Mouse (Mus musculus): Measurements from ENCODE around the gene Adamts14. TPM values are rescaled to one million over a fixed set of nuclear protein-coding genes. Genes with fewer than 3 reads are reported as not detected.

Gene Adamts14
- total RNA-seq, 2 experiments from 2014 or later, result 6.9 to 7.5 TPM

- no peak for DNase-seq
Observed at GRCm38 (mm10) chr10:61176221-61176790, 96.9 kb downstream of the Adamts14 start.

- peak; percentile 43 for DNase-seq
Observed at GRCm38 (mm10) chr10:61175442-61176204, 97.6 kb downstream of the Adamts14 start.

- DNase-seq, result no peak
Observed at GRCm38 (mm10) chr10:61174711-61175441, 98.4 kb downstream of the Adamts14 start.

- DNase-seq, result no peak
Observed at GRCm38 (mm10) chr10:61172496-61172895, 100.7 kb downstream of the Adamts14 start.

- no peak for DNase-seq
Observed at GRCm38 (mm10) chr10:61171654-61172053, 101.6 kb downstream of the Adamts14 start, which contains the start of gene Tbata. Gene Tbata, plus strand, starts transcription at chr10:61171954.

GRCm38 (mm10) chr10:61168393-61168792 is 104.8 kb downstream of the Adamts14 start:
- DNase-seq, result no peak

- DNase-seq, result no peak
Observed at GRCm38 (mm10) chr10:61167333-61168096, 105.7 kb downstream of the Adamts14 start.

- DNase-seq, result no peak
Observed at GRCm38 (mm10) chr10:61162366-61162765, 110.9 kb downstream of the Adamts14 start.

- no peak for DNase-seq
Observed at GRCm38 (mm10) chr10:61160671-61161070, 112.6 kb downstream of the Adamts14 start.

GRCm38 (mm10) chr10:61160089-61160488 is 113.1 kb downstream of the Adamts14 start:
- no peak for DNase-seq

GRCm38 (mm10) chr10:61158594-61158993 is 114.6 kb downstream of the Adamts14 start:
- DNase-seq, result no peak

- DNase-seq, result no peak
Observed at GRCm38 (mm10) chr10:61156453-61156852, 116.8 kb downstream of the Adamts14 start.

GRCm38 (mm10) chr10:61155611-61156010 is 117.6 kb downstream of the Adamts14 start:
- DNase-seq, result no peak

GRCm38 (mm10) chr10:61152131-61152530 is 121.1 kb downstream of the Adamts14 start:
- DNase-seq, result no peak

GRCm38 (mm10) chr10:61150616-61151015 is 122.6 kb downstream of the Adamts14 start:
- no peak for DNase-seq

GRCm38 (mm10) chr10:61149476-61149875 is 123.8 kb downstream of the Adamts14 start:
- DNase-seq, result no peak

GRCm38 (mm10) chr10:61147157-61148040 is 125.8 kb downstream of the Adamts14 start, which contains the start of gene Sgpl1:
Gene Sgpl1, minus strand, starts transcription at chr10:61147703.
- peak; percentile 93 for DNase-seq

Measured in heart, postnatal 4 days (tissue).